Mouse (Mus musculus) megakaryocyte, embryonic 14.5 days (primary cell): ENCODE results near the gene Egr4.

Source experiments
- FLI1 ChIP-seq: IDR thresholded peaks from 2 replicates; pipeline ENCODE4 v1.6.1; 2012; ENCODE audit warnings: low read length, inconsistent platforms, mixed read lengths
- GATA1 ChIP-seq: IDR thresholded peaks from 3 replicates; pipeline ENCODE4 v1.6.1; 2012; ENCODE audit warnings: mixed read lengths, low read length, inconsistent platforms, borderline replicate concordance

- TF ChIP-seq GATA1 (no peak), FLI1 (no peak)
These were observed 43.5 kb downstream of the Egr4 start for GRCm38 (mm10) chr6:85469660-85470430.
